Mouse (Mus musculus) lung, postnatal 36 days (tissue): Measurements from ENCODE around the gene Nupr1.

ENCODE experiments used
- DNase-seq: peaks from one replicate; pipeline ENCODE4 v3.0.0; 2022; ENCODE audit warnings: mixed read lengths

Nupr1 gene

GRCm38 (mm10) chr7:126642545-126643243 is 12.0 kb upstream of the Nupr1 start:
- no peak for DNase-seq

- DNase-seq, result peak; percentile 78
Observed at GRCm38 (mm10) chr7:126636733-126637520, 6.3 kb upstream of the Nupr1 start.

GRCm38 (mm10) chr7:126635375-126635774 is 4.7 kb upstream of the Nupr1 start:
- no peak for DNase-seq

- DNase-seq, result no peak
Observed at GRCm38 (mm10) chr7:126632478-126632877, 1.8 kb upstream of the Nupr1 start.

GRCm38 (mm10) chr7:126629915-126630314 is 746 bp downstream of the Nupr1 start:
- no peak for DNase-seq

GRCm38 (mm10) chr7:126628111-126628510 is 2.5 kb downstream of the Nupr1 start:
- peak; percentile 30 for DNase-seq

GRCm38 (mm10) chr7:126625807-126626600 is 4.7 kb downstream of the Nupr1 start:
- DNase-seq, result no peak

- DNase-seq, result peak; percentile 95
Observed at GRCm38 (mm10) chr7:126625369-126625768, 5.3 kb downstream of the Nupr1 start.

GRCm38 (mm10) chr7:126624774-126625173 is 5.9 kb downstream of the Nupr1 start:
- DNase-seq, result peak; percentile 50

- DNase-seq, result no peak
Observed at GRCm38 (mm10) chr7:126623381-126623780, 7.3 kb downstream of the Nupr1 start.

GRCm38 (mm10) chr7:126621452-126622359 is 9.0 kb downstream of the Nupr1 start:
- peak; percentile 60 for DNase-seq

- no peak for DNase-seq
Observed at GRCm38 (mm10) chr7:126619559-126620275, 10.9 kb downstream of the Nupr1 start.

- DNase-seq, result peak; percentile 46
Observed at GRCm38 (mm10) chr7:126616707-126617106, 14.0 kb downstream of the Nupr1 start.

GRCm38 (mm10) chr7:126612736-126613135 is 17.9 kb downstream of the Nupr1 start:
- DNase-seq, result no peak

GRCm38 (mm10) chr7:126607796-126608195 is 22.9 kb downstream of the Nupr1 start:
- DNase-seq, result no peak

GRCm38 (mm10) chr7:126607064-126607463 is 23.6 kb downstream of the Nupr1 start:
- peak; percentile 78 for DNase-seq

- no peak for DNase-seq
Observed at GRCm38 (mm10) chr7:126606611-126607010, 24.1 kb downstream of the Nupr1 start.

- no peak for DNase-seq
Observed at GRCm38 (mm10) chr7:126602650-126603049, 28.0 kb downstream of the Nupr1 start.

GRCm38 (mm10) chr7:126601896-126602295 is 28.8 kb downstream of the Nupr1 start:
- DNase-seq, result no peak

GRCm38 (mm10) chr7:126598919-126599318 is 31.7 kb downstream of the Nupr1 start:
- no peak for DNase-seq

GRCm38 (mm10) chr7:126596414-126596813 is 34.2 kb downstream of the Nupr1 start:
- DNase-seq, result no peak

- DNase-seq, result no peak
Observed at GRCm38 (mm10) chr7:126595890-126596289, 34.8 kb downstream of the Nupr1 start.
